Mouse (Mus musculus): Measurements from ENCODE around the gene 4930451I11Rik. TPM values are rescaled to one million over a fixed set of nuclear protein-coding genes. Genes with fewer than 3 reads are reported as not detected.

4930451I11Rik gene
- total RNA-seq (2021) = not detected
- long read RNA-seq, experiment 1 = 0 reads
- long read RNA-seq, experiment 2 = 0 reads

GRCm38 (mm10) chr7:126831539-126831938 lies at the start of gene 4930451I11Rik:
TSS of gene 4930451I11Rik (minus strand) at chr7:126831639.
- DNase-seq (ENCODE audit: low spot score) = no peak

- no peak for DNase-seq (ENCODE audit: low spot score)
These were observed 49.6 kb upstream of the 4930451I11Rik start for GRCm38 (mm10) chr7:126881040-126881439.

- no peak for DNase-seq (ENCODE audit: low spot score)
These were observed 45.8 kb upstream of the 4930451I11Rik start for GRCm38 (mm10) chr7:126877239-126877638.

GRCm38 (mm10) chr7:126870520-126870891 lies 39.1 kb upstream of the 4930451I11Rik start:
- DNase-seq (ENCODE audit: low spot score) = no peak

GRCm38 (mm10) chr7:126869780-126870519 lies 38.5 kb upstream of the 4930451I11Rik start:
- DNase-seq (ENCODE audit: low spot score) = no peak

- no peak for DNase-seq (ENCODE audit: low spot score)
These were observed 36.6 kb upstream of the 4930451I11Rik start for GRCm38 (mm10) chr7:126868003-126868402.

GRCm38 (mm10) chr7:126867534-126867933 lies 36.1 kb upstream of the 4930451I11Rik start:
- no peak for DNase-seq (ENCODE audit: low spot score)

- no peak for DNase-seq (ENCODE audit: low spot score)
These were observed 32.4 kb upstream of the 4930451I11Rik start for GRCm38 (mm10) chr7:126863791-126864190.

GRCm38 (mm10) chr7:126862147-126862784 lies 30.8 kb upstream of the 4930451I11Rik start, which contains the start of gene Ino80e:
TSS of gene Ino80e (minus strand) at chr7:126862377.
- DNase-seq (ENCODE audit: low spot score) = peak; percentile 93

- peak; percentile 97 for DNase-seq (ENCODE audit: low spot score)
These were observed 30.1 kb upstream of the 4930451I11Rik start, which contains the start of gene Hirip3 for GRCm38 (mm10) chr7:126861429-126862130. TSS of gene Hirip3 (plus strand) at chr7:126861972.

GRCm38 (mm10) chr7:126860987-126861386 lies 29.5 kb upstream of the 4930451I11Rik start:
- DNase-seq (ENCODE audit: low spot score) = no peak

GRCm38 (mm10) chr7:126856741-126857420 lies 25.4 kb upstream of the 4930451I11Rik start:
- no peak for DNase-seq (ENCODE audit: low spot score)

GRCm38 (mm10) chr7:126855641-126856040 lies 24.2 kb upstream of the 4930451I11Rik start:
- no peak for DNase-seq (ENCODE audit: low spot score)

- DNase-seq (ENCODE audit: low spot score) = no peak
These were observed 22.0 kb upstream of the 4930451I11Rik start for GRCm38 (mm10) chr7:126853454-126853853.

- DNase-seq (ENCODE audit: low spot score) = no peak
These were observed 19.8 kb upstream of the 4930451I11Rik start for GRCm38 (mm10) chr7:126851192-126851591.

GRCm38 (mm10) chr7:126850161-126850560 lies 18.7 kb upstream of the 4930451I11Rik start:
- no peak for DNase-seq (ENCODE audit: low spot score)

GRCm38 (mm10) chr7:126848794-126849193 lies 17.4 kb upstream of the 4930451I11Rik start:
- DNase-seq (ENCODE audit: low spot score) = no peak

GRCm38 (mm10) chr7:126847421-126848398 lies 16.3 kb upstream of the 4930451I11Rik start:
- no peak for DNase-seq (ENCODE audit: low spot score)

GRCm38 (mm10) chr7:126847116-126847420 lies 15.6 kb upstream of the 4930451I11Rik start, which contains the start of gene Doc2a:
TSS of gene Doc2a (plus strand) at chr7:126847416.
- no peak for DNase-seq (ENCODE audit: low spot score)

- DNase-seq (ENCODE audit: low spot score) = no peak
These were observed 14.1 kb upstream of the 4930451I11Rik start for GRCm38 (mm10) chr7:126845516-126845915.
